Mouse (Mus musculus) embryonic fibroblast, embryonic 13.5 days (primary cell): ENCODE data around the gene Nudt15.

ENCODE experiments used
- CTCF ChIP-seq: IDR thresholded peaks from 2 replicates; pipeline ENCODE4 v1.5.1; 2011; ENCODE audit warnings: mild to moderate bottlenecking, control low read depth, low read length, moderate library complexity, borderline replicate concordance; ENCODE audit not compliant: insufficient read depth
- POLR2A ChIP-seq: IDR thresholded peaks from 2 replicates; pipeline ENCODE4 v1.6.1; 2011; ENCODE audit warnings: low read depth, mild to moderate bottlenecking, control low read depth, low read length, moderate library complexity

GRCm38 (mm10) chr14:73470593-73470992 is 77.4 kb downstream of the Nudt15 start:
- TF ChIP-seq CTCF (no peak), POLR2A (no peak)
